Mouse (Mus musculus) embryonic facial prominence, embryonic 14.5 days (tissue): Measurements from ENCODE around the gene Ccdc124. TPM values are rescaled to one million over a fixed set of nuclear protein-coding genes. Genes with fewer than 3 reads are reported as not detected.

Experiments
- ATAC-seq: fragments of 200-750 bp; cut with Nextera tagmentation; 2 replicates; pipeline ENCODE4 v1.8.0; 2017; ENCODE audit warnings: low read depth, moderate number of reproducible peaks, moderate TSS enrichment
- DNase-seq: peaks from one replicate; pipeline ENCODE4 v3.0.0-alpha.2; 2015; ENCODE audit warnings: low spot score
- H3K27ac ChIP-seq: fragments of 300-500 bp; sonication (generic); replicated peaks from 2 replicates; pipeline ENCODE4 v1.5.1; 2014; ENCODE audit warnings: low read depth, mild to moderate bottlenecking, low read length, moderate library complexity
- H3K27me3 ChIP-seq: fragments of 300-500 bp; sonication (generic); replicated peaks from 2 replicates; pipeline ENCODE4 v1.6.1; 2014; ENCODE audit warnings: low read length; ENCODE audit not compliant: control insufficient read depth, insufficient read depth
- H3K36me3 ChIP-seq: fragments of 300-500 bp; sonication (generic); 2 replicates; pipeline ENCODE4 v1.6.1; 2014; ENCODE audit warnings: low read length, mixed read lengths; ENCODE audit not compliant: control insufficient read depth, insufficient read depth
- H3K4me1 ChIP-seq: fragments of 300-500 bp; sonication (generic); 2 replicates; pipeline ENCODE4 v1.6.1; 2014; ENCODE audit warnings: antibody characterized with exemption, low read length; ENCODE audit not compliant: control insufficient read depth, insufficient read depth
- H3K4me2 ChIP-seq: fragments of 300-500 bp; sonication (generic); 2 replicates; pipeline ENCODE4 v1.6.1; 2014; ENCODE audit warnings: low read depth, mild to moderate bottlenecking, low read length, moderate library complexity, mixed read lengths
- H3K4me3 ChIP-seq: fragments of 300-500 bp; sonication (generic); 2 replicates; pipeline ENCODE4 v1.5.1; 2014; ENCODE audit warnings: low read depth, mild to moderate bottlenecking, low read length
- H3K9ac ChIP-seq: fragments of 300-500 bp; sonication (generic); 2 replicates; pipeline ENCODE4 v1.6.1; 2014; ENCODE audit warnings: low read depth, mild to moderate bottlenecking, low read length, moderate library complexity, mixed read lengths
- H3K9me3 ChIP-seq: fragments of 300-500 bp; sonication (generic); 2 replicates; pipeline ENCODE4 v1.6.1; 2016; ENCODE audit warnings: low read length; ENCODE audit not compliant: control insufficient read depth
- WGBS: fragments of 180-500 bp; shearing (Covaris S2); extraction: QIAGEN DNeasy Blood & Tissue Kit; methylation state at CpG from one replicate; pipeline ENCODE4 v1.1.7; 2014; 5-methylcytosine and 5-hydroxymethylcytosine counted together
- polyA plus RNA-seq: library from polyadenylated mRNA; unstranded; fragments of >200 nt; fragmentation: Nextera tagmentation; extraction: Ambion mirVana; gene quantifications from 2 replicates; pipeline ENCODE4 v1.2.1, GENCODE M21; 2014

The Ccdc124 gene
- polyA plus RNA-seq, 1 experiment from 2014 or later = 87.1 TPM

GRCm38 (mm10) chr8:70850947-70851346 lies 22.8 kb downstream of the Ccdc124 start:
- Histone ChIP-seq H3K36me3 (no peaks in the 10 kb centered on the region), H3K27ac (no peak overlapping the region), H3K4me3 (no peak overlapping the region), H3K9ac (no peak overlapping the region), H3K4me2 (no peak overlapping the region), H3K27me3 (no peaks in the 10 kb centered on the region), H3K4me1 (no peaks in the 10 kb centered on the region), H3K9me3 (no peaks in the 10 kb centered on the region)
- WGBS = 82% methylated on average over 4 of the region's 4 CpGs
- DNase-seq = no peak
- no peak for ATAC-seq

- Histone ChIP-seq H3K36me3 (no peaks in the 10 kb centered on the region), H3K4me2 (no peak overlapping the region), H3K27ac (no peak overlapping the region), H3K4me1 (no peaks in the 10 kb centered on the region), H3K9me3 (no peaks in the 10 kb centered on the region), H3K9ac (no peak overlapping the region), H3K4me3 (no peak overlapping the region), H3K27me3 (no peaks in the 10 kb centered on the region)
- no peak for ATAC-seq
- WGBS = 77% methylated on average over 7 of the region's 7 CpGs
- no peak for DNase-seq
Measured at GRCm38 (mm10) chr8:70850132-70850845, 23.4 kb downstream of the Ccdc124 start.

GRCm38 (mm10) chr8:70849333-70849990 lies 24.3 kb downstream of the Ccdc124 start:
- Histone ChIP-seq H3K9me3 (no peaks in the 10 kb centered on the region), H3K4me1 (no peaks in the 10 kb centered on the region), H3K27me3 (no peaks in the 10 kb centered on the region), H3K36me3 (no peaks in the 10 kb centered on the region), H3K9ac (no peak overlapping the region), H3K4me2 (no peak overlapping the region), H3K4me3 (no peak overlapping the region), H3K27ac (no peak overlapping the region)
- WGBS = 60% methylated on average over 3 of the region's 3 CpGs
- ATAC-seq (no peak), DNase-seq (no peak)

DNA sequence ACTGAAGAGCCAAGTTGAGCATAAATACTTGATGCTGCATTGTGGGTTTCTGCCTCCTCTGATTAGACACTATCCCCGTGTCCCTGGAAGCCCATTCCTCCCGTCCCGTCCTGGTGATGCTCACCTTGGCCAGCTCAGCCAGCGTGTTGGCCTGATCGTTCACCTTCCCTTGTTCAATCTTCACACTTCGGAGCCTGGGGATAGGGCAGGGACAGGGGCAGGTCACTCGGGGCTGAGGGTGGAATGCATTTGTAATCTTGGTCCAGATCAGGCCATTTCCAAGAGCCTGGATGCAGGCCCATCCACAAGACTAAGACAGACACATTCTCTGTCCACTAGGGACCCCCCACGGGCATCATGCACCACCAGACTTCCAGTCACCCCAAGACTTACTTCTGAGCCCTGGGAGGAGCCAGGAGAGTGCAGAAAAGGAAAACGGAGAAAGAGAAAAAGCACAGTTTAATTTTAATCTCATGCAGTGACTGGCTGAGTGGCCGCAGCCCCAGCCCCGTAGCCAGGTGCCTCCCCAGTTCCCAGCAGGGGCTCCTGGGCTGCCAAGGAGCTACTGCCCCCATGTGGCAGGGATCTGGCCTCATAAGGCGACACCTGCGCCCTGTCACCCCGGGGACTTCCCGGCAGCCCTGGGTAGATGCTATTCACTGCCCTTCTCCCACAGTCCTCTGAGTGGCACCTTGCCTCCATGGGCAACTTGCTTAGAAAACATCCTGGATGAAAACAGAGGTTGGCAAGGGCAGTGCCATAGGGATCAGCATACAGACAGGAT lies 27.2 kb downstream of the Ccdc124 start:
- Histone ChIP-seq H3K27me3 (no peaks in the 10 kb centered on the region), H3K27ac (no peak overlapping the region), H3K9ac (no peak overlapping the region), H3K36me3 (no peaks in the 10 kb centered on the region), H3K4me3 (no peak overlapping the region), H3K4me1 (no peaks in the 10 kb centered on the region), H3K9me3 (no peaks in the 10 kb centered on the region), H3K4me2 (no peak overlapping the region)
- ATAC-seq (no peak), DNase-seq (no peak)
- WGBS = 54% methylated on average over 15 of the region's 15 CpGs

GRCm38 (mm10) chr8:70845108-70845507 lies 28.6 kb downstream of the Ccdc124 start:
- no peak overlapping the region for H3K9ac ChIP-seq
- no peak overlapping the region for H3K27ac ChIP-seq
- H3K4me2 ChIP-seq = no peak overlapping the region
- H3K4me1 ChIP-seq = no peaks in the 10 kb centered on the region
- 39% methylated on average over 5 of the region's 5 CpGs for WGBS
- DNase-seq = no peak
- no peaks in the 10 kb centered on the region for H3K27me3 ChIP-seq
- H3K36me3 ChIP-seq = no peaks in the 10 kb centered on the region
- ATAC-seq = no peak
- no peak overlapping the region for H3K4me3 ChIP-seq
- no peaks in the 10 kb centered on the region for H3K9me3 ChIP-seq

GRCm38 (mm10) chr8:70844523-70844922 lies 29.2 kb downstream of the Ccdc124 start:
- Histone ChIP-seq H3K9ac (no peak overlapping the region), H3K27me3 (no peaks in the 10 kb centered on the region), H3K36me3 (no peaks in the 10 kb centered on the region), H3K4me2 (no peak overlapping the region), H3K9me3 (no peaks in the 10 kb centered on the region), H3K4me3 (no peak overlapping the region), H3K27ac (no peak overlapping the region), H3K4me1 (no peaks in the 10 kb centered on the region)
- peak; percentile 89 for DNase-seq
- WGBS = 0% methylated on average over 5 of the region's 6 CpGs
- ATAC-seq = no peak

GRCm38 (mm10) chr8:70843941-70844340 lies 29.8 kb downstream of the Ccdc124 start:
- H3K4me2 ChIP-seq = no peak overlapping the region
- ATAC-seq = no peak
- H3K9ac ChIP-seq = 0 out of 2 replicates have a peak overlapping the region, but pooled peaks have one; percentile 21
- no peaks in the 10 kb centered on the region for H3K9me3 ChIP-seq
- H3K27me3 ChIP-seq = no peaks in the 10 kb centered on the region
- no peaks in the 10 kb centered on the region for H3K4me1 ChIP-seq
- H3K36me3 ChIP-seq = no peaks in the 10 kb centered on the region
- DNase-seq = no peak
- H3K27ac ChIP-seq = no peak overlapping the region
- H3K4me3 ChIP-seq = no peak overlapping the region
- 89% methylated on average over 8 of the region's 8 CpGs for WGBS

- H3K4me3 ChIP-seq = no peak overlapping the region
- H3K9me3 ChIP-seq = no peaks in the 10 kb centered on the region
- no peaks in the 10 kb centered on the region for H3K27me3 ChIP-seq
- no peak overlapping the region for H3K9ac ChIP-seq
- no peaks in the 10 kb centered on the region for H3K36me3 ChIP-seq
- ATAC-seq (no peak), DNase-seq (no peak)
- 76% methylated on average over 5 of the region's 5 CpGs for WGBS
- no peak overlapping the region for H3K4me2 ChIP-seq
- no peak overlapping the region for H3K27ac ChIP-seq
- H3K4me1 ChIP-seq = no peaks in the 10 kb centered on the region
Measured at GRCm38 (mm10) chr8:70843214-70843773, 30.4 kb downstream of the Ccdc124 start.
